Mouse (Mus musculus): Measurements from ENCODE around the gene Adamts15.
A peak's percentile ranks its signal among the peaks of the same experiment; 100 is the strongest.

The Adamts15 gene

DNA sequence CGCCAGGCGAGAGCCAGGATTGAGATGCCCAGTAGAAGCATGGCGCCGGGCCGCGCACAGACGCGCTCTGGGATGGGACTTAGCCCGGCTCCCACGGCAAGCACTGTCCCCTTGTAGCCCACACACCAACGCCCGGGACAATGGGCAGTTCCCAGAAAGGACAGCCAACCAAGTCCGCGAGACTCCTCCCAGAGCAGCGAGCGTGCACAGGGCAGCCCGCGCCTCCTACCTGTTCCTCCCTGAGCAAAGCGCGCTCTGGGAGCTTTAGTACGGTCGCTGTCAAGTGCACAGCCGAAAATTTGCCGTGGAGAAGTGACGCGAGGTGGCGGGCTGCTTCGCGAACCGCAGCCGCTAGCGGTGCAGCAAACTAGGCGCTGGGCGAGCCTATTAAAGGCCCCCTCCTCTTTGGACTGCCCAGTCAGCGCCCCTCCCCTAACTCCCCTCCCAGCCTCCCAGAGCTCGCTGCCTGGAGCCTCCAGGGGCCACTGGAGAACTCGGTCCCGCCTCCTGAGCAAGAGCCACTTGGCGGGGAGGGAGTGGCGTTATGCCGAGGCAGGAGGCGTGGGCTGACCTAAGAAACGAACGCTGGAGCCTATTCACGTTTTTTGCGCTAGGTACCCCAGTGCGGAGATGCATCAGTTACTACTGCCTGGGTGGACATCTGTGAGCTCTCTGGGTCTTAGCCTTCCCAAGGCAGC, at the start of gene Adamts15:
TSS of gene Adamts15 (minus strand) at position 256 of the 698 bp plus-strand sequence.
- DNase-seq: peak; percentile 26

DNA sequence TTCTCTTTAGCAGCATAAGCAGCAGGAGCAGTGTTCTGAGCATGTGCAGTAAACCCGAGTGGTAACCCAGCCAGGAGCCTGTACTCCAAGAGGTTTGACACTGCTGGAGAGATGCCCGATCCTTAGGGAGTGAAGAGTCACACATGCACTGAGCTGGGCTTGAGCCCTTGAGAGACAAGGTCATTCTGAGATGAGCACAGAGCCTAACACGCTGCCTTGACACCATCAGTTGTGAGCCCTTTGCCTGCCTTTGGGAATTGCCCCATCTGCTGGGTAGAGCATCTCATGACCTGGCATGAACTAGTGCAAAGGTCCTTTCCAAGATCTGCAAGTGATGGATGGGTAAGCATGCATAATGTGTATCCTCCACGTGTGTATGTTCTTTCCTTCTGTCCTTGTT, 49.7 kb upstream of the Adamts15 start:
- DNase-seq: no peak

DNA sequence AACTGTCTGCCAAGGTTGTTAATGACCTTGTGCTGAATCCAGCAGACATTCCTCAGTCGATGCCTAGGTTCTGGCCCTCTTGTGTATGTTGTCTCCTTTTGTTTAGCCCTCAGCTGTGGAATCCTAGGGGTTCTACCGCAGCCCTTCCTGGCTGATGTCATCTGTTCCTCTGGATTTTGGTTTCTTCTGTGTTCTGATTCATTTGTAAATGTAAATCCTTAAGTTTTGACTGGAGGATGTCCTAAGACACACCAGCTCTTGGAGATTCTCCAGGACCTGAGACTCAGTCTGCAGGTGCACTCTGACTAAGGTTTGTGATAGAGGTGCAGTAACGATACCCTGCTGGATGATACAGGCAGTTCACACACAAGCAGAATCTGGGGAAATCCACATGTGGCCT, 47.7 kb upstream of the Adamts15 start:
- DNase-seq: no peak

DNA sequence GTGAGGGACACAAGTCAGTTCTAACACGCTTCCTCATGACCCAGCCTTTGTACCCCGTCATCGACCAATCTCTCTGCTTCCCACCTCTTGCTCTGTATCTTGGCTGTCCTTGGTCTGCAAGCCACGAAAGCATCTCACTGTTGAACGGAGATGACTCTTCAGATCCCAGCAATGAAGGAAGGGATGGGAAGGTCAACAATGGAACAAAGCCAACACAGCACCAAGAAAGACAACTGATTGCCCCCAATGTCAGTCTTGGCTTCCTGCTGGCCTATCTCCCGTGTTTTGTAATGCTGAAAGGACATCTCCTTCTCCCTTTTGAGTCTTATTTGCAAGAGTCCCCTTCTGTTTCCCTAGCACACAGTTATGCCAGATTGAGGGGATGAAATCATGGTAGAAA, 45.9 kb upstream of the Adamts15 start:
- DNase-seq: no peak

DNA sequence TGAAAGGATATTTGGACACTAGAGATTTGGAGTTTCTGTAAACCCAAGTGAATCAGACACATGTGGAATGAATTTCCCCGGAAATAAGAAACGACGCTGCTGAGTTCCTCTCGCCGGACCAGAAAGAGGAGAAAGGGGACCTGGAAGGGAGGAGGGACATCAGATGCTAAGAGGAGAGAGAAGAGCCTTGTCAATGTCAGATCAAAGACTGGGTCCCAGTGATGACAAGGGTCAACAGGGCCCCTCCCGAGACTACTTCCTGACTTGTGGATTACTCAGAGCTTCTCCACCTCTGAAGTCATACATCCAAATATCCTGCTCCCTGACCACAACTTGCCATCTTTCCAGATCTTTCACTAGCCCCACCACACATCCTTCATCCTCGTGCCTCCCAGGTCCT, 44.6 kb upstream of the Adamts15 start:
- DNase-seq: no peak

DNA sequence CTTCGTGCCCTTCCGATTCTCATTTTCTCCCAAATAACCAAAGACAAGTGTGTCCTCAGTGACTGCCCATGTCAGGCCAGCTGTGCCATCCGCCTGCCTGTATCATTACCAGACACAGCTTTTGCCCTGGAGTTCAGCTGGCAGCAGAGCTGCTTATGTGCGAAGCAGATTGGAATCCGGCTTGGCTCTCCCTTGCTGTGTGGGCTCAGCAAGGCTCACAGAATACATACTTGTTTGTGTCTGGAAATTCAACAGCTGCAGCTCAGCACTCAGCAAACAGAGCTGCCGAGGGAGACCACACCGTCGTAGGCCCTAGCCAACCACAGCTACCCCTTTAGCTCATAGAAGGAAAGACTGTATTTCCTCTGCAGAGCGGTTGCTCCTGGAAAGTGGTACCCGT, 42.4 kb upstream of the Adamts15 start:
- peak; percentile 65 for DNase-seq

DNA sequence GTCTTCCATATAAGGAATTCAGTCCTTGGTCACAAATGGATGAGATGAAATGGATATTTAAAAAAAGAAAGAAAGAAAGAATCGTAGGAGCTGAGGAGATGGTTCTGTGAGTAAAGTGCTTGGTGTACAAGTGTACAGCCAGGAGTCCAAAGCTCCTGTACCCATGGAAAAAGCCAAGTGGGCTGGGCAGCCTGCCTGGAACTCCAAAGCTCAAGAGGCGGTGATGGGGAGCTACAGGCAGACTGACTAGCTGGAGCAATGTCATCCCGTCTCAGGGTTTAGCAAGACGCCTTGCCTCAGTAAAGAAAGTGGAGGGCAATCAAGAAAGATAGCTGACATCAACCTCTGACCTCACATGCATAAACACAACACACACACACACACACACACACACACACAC, 41.5 kb upstream of the Adamts15 start:
- no peak for DNase-seq

DNA sequence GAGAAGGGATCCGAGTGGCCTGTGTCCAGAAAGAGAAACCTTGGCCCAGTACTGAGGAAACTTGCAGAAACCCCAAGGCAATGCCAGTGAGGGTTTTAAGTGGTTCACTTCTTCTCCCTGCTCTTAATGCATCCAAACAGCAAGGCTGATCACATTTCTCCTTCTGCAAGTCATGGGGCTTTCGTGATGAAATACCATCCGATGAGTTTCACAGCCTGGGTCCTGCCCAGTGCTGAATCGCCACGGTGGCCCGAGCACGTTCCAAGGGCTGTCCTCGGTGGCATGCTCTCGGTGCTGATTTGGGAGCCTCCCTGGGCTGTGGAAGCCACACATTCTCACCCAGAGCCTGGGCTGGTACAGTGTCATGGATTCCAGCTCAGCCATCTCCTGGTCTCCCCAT, 33.0 kb upstream of the Adamts15 start:
- no peak for DNase-seq

DNA sequence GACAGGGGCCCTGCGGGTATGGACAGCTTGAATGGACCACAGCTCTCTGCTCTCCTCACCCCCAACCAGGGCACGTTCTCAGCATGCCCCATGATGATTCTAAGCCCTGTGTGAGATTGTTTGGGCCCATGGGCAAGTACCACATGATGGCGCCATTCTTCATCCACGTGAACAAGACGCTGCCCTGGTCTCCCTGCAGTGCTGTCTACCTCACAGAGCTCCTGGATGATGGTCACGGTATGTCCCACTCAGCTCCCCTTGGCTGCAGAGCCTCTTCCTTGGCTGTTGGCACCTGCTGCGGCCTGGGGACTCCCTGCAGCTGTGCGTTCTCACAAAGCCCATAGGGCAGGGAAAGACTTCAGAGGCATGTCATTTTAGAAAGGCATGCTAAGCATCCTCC, 31.0 kb upstream of the Adamts15 start:
- DNase-seq: peak; percentile 28

DNA sequence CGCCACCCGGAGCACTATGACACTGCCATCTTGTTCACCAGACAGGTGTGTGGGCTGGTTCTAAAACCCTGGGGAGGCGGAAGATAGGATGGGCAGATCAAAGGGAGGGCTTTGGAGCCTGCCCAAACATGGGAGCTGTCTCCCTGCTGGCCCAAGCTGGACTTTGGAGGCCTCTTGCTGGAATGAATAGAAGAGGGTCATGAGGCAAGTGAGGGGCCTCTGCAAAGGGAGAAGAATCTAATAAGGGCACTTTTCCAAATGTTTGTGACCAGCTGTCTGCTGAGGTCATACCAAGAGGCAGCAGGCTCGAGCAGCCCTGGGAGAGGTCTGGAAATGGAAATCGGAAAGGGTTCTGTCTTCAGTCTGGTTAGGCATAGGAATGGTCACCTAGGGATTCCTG, 29.2 kb upstream of the Adamts15 start:
- DNase-seq: no peak

DNA sequence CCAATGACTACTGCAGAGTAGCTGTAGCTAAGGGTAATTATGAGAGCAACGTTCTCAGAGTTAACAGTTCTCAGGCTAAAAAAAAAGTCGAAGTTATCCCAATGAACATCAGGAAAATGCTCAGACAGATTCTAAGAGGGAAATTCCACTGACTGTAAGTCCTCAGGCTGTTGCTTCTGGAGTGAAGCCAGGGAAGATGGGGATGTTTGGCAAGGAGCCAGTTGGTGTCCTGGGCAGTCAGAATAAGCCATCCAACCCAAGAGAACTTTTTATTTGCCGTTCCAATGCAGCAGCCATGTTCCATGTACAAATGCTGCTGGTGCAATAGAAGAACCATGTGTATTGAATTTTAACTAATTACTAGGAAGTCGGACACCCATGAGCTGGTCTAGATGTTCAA, 28.3 kb upstream of the Adamts15 start:
- no peak for DNase-seq

DNA sequence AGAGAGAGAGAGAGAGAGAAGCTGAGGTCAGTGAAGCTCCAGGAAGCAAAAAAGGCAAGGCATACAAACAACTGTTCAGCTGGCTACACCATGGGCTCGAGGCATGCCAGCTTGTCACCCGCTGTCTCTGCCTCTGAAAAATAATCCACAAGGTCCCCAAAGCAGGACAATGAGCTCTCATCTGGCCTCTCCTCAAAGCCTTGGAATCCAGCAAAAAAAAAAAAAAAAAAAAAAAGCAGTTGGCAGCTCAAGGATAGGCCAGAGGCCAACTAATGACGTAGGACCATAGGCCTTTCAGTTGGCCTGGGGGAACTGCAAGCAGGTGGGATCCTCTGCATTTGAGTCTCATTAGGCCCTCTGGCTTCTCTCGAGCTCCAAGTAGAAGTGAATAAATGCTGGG, 27.7 kb upstream of the Adamts15 start:
- DNase-seq: no peak

DNA sequence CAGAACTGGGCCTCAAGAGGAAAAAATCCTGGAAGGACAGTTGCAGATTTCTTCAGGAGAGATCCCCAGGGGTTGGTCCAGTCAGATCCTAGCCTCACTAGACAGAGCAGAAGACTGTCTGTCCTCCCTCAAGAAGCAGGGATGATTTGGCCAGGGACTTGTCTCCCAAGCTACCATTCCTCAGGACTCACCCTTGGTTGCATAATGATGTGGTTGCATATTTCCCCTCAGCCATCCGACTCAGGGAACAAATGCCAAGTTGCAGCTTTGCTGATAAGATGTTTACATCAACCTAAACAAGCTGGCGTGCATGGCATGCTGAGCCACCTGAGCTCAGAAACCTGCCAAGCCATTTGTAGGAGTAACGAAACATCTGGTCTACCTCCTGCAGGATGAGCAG, 27.2 kb upstream of the Adamts15 start:
- DNase-seq: no peak

DNA sequence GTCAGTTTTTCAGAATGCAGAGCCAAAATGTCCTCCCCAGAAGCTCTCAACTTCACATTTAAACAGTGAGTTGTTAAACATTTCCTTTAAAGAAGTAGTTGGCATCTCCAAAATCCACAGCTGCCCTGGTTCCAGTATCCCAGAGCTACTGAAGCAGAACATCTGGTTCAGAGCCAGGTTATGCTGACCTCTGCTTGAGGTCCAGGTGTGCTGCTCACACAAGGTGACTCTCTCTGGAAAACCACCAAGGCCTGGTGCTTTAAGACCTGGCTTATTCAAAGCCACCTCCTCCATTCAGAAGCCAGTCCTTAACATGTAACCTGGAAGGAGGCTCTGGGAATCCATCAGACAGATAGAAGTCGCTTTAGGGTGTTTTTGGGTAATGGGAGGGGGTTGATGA, 23.0 kb upstream of the Adamts15 start:
- no peak for DNase-seq

DNA sequence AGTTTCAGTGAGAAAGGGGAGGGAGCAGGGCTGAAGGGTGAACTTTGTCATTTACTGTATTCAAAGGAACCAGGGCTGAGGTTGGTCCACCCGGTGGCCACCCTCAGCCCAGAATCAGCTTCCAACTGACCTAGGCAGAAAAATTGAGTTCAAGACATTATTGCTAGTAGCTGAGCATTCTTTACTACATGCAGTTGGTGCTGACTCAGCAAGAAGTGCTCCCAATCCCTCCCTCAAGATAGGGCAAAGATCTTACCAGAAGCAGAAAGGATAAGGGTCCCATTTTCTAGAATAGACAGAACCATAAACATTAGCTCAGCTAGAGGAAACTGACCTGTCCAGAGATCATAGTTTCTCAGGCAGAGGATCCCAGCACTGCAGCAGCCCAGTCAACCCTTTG, 22.0 kb upstream of the Adamts15 start:
- no peak for DNase-seq

DNA sequence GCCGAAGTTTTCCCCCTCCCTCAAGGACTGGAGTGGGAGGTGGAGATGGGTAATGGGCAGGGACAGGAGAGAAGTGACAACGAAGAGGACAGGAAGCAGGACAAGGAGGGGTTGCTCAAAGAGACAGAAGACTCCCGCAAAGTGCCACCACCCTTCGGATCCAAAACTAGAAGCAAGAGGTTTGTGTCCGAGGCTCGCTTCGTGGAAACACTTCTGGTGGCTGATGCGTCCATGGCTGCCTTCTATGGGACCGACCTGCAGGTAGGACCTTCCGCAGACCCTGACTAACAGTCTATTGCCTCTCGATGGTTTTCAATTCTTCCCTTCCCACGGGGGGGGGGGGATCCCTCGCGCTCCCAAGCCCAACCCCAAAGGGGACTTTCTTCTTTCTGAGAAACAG, 21.1 kb upstream of the Adamts15 start:
- no peak for DNase-seq

DNA sequence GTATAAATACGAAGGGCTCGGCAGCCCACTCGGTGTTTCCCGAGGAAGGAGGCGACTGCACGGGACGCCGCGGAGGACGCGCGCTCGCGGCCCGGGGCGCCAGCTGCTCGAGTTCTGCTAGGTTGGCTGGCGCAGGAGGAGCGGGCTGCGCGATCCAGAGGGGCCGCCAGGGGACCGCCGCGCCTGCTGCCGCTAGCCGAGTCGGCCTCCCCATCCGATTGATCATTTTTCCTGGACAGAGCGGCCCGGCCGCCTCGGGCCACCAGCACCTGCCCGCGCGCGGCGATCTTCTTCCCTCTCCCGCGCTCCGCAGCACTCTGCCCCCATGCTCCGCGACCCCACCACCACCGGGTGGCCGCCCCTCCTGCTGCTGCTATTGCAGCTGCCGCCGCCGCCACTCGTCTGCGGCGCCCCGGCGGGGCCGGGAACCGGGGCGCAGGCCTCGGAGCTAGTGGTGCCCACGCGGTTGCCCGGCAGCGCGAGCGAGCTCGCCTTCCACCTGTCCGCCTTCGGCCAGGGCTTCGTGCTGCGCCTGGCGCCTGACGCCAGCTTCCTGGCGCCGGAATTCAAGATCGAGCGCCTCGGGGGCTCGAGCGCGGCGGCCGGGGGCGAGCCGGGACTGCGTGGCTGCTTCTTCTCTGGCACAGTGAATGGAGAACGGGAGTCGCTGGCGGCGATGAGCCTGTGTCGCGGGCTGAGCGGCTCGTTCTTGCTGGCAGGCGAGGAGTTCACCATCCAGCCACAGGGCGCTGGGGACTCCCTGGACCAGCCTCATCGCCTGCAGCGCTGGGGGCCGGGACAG, 20.5 kb upstream of the Adamts15 start, which contains the start of gene Adamts8:
TSS of gene Adamts8 (plus strand) at position 51 of the 802 bp plus-strand sequence.
- DNase-seq: no peak

DNA sequence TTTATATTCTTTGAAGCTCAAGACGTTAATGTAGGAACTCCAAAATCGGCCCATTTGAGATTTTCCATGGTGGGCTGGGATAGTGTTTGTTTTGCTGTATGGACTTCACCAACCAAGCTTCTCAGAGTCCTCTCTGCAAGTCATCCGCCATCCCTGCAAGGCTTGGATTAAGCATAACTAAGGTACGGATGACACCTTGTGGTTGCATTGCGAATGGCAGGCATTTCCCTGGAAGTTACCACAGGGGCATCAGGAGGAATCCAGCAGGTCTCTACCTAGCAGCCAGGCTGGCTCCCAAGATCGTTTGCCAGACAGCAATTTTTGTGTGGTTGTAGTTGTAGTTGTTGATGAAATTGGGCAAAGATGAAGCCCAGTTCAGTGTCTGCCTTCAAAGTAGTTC, 18.1 kb upstream of the Adamts15 start:
- DNase-seq: peak; percentile 80

DNA sequence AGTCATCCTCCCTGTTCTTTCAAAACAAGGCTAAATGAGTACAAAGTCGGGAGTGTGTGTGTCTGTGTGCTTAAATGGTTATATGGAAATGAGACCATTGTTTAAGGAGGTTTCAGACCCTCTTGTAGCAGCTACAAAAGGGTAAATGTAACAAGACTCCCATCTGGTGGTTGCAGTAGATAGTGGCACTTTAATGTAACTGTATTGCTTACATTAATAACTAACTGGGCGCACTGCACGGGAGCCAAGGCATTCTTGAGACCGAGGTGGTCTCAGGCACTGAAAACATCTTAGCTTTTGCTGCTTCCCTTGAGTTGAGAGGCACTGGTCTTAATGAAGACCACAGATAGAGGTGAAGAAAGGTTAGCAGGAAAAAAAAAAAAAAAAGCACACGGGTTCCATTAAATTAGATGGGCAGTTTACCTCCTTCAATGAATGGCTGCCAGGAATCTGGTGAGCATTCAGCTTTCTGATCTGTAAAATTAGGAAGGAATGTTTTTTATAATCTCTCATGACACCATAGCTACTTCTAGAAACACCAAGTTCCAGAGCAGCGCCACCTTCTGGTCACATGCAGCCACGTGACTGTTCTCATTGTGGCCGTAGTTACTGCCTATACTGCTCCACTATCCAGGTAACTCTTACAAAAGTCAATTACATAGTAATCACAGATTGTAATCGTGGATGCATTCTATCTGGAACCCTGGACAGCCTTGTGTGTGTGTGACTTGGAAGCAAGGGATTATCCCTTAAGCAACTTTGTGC, 14.6 kb upstream of the Adamts15 start:
- no peak for DNase-seq

DNA sequence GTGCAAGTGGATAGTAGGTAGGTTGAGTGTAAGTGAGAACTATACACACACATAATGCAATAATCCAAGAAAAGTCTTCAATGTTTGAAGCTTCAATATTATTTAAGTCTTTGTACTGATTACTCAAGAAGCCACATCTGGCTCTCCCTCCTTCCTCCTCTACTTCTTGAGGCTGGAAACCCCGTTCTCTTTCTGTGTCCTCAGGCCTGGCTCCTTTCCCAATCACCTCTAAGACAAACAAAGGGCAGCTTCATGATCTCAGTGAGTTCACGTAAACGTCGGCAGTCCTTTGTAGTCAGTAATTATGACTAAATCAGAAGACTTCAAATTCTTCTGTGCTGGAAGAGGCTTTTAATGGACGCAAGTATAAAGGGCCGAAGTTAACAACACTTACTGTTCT, 12.6 kb upstream of the Adamts15 start:
- no peak for DNase-seq

DNA sequence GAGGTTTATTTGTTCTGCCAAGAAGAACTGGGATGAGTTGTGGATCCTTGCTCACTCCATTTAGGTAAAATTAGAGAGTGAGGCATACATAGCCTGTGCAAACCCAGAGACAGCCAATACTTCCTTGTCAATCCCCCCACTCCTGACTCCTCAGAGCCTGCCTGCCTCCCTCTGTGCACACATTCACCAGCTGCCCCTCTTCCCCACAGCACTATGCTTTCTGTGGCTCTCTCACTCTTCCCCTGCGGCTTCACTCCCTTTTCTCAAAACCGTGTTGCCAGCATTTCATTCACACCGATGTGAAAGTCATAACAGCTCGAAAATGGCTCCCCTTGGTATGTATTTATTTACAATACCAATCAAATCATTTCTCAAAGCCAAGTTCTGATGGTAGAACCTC, 10.1 kb upstream of the Adamts15 start:
- no peak for DNase-seq

DNA sequence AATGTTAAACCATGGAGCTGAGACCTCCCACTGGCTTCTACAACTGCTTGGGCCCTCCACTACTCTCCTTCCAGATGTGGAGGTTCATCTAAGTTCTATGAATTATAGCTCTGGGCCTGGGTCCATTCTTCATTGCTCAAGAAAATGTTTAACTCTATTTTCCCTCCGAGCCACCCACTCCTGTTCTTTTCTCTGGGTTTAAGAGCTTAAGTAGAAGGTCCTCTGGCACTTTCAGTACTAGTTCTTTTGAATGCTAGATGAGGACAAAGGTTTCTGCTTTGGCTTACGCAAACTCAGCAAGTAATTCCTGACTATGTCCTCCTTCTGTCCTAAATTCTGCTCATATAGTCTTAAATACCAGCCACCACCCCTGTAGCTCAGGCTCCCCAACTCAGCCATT, 6.5 kb upstream of the Adamts15 start:
- no peak for DNase-seq

DNA sequence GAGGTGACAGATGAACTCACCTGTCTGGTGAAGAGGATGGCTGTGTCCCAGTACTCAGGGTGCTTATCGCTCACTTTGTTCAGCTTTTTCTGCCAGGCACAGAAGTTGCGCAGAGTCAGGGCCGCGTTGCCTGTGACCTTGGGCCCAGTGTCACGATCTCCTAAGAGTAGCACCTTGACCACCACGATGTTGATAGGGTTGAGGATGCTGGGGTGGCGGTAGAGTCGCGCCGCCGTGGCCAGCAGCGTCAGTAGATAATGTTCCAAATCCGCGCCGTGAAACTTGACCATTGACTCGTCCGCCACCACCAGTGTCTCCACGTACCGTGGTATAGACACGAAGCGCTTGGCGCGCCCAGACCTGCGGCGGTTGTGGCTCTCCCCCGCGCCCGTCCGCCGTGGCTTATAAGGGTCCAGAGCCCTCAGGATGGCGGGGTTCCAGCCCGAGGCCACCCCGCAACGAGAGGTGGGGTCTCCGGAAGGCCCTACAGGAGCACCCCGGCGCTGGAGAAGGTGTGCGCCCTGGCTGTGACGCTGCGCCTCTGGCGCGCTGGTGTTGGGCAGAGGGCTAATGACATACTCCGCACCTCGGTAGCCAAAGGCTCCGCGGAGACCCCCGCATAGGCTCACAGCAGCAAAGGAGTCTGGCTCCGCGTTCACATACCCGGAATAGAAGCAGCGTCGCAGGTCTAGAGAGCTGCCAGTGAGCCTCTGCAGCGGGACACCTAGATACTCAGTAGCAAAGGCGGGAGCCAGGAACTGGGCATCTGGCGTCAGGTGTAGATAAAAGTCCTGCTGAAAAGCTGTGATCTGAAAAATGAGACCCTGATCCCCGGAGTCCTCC, 770 bp downstream of the Adamts15 start:
- DNase-seq: no peak

Data from layer of hippocampus, adult 9-11 months (tissue).